Mouse (Mus musculus): ENCODE results near the gene Sdk1. TPM values are rescaled to one million over a fixed set of nuclear protein-coding genes. Genes with fewer than 3 reads are reported as not detected.

The Sdk1 gene
- total and polyA plus RNA-seq, 3 experiments: not detected

DNA sequence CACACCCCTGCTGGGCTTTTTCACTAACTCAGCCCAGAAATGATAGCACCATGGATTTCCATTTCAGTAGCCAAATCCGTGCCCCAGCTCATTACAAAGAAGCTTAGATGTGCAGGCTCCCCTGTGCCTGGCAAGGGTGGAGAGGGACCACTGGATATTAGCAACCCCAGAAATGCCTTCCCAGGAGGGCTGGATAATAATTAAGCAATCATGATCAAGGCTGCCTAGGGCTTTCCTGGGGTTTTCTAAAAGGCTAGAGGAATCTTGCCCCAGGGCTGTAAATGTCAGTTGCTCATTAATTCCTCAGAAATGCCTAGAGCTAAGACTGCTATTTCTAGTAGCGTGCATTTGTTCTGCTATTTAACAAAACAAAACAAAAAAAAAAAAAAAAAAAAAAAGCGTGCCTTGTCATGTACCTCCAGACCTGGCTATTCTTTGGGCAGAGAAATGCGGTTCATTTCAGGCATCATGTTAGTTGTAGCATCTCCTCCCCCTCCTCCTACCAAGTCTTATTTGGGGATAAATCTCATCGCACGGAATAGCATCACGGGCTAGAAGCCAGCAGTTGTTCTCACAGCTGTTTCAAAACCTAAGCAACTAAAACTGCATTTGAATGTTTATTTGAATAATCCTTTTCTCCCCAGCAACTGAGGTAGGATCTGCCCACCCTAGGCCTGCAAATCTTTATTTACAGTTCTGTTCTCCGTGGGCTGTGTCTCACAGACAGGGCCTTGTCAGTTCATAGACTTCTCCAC is 617.3 kb downstream of the Sdk1 start:
- Histone ChIP-seq H3K4me3 (ENCODE audit: control insufficient read depth in 1 of 2, insufficient read depth in 1 of 2, low read depth in 2 of 2, low read length in 2 of 2) (no peak overlapping the region), H3K4me1 (ENCODE audit: control insufficient read depth in 1 of 2, insufficient read depth in 2 of 2, low read length in 2 of 2) (no peaks in the 10 kb centered on the region), H3K36me3 (ENCODE audit: control insufficient read depth in 1 of 2, insufficient read depth in 2 of 2, low read length in 2 of 2) (no peaks in the 10 kb centered on the region), H3K9ac (ENCODE audit: control insufficient read depth, low read depth, low read length, poor library complexity, severe bottlenecking) (no peak overlapping the region), H3K9me3 (replicated peaks; ENCODE audit: insufficient read depth, low read length) (no peaks in the 10 kb centered on the region), H3K79me2 (ENCODE audit: control insufficient read depth, insufficient read depth, low read length, poor library complexity) (no peaks in the 10 kb centered on the region), H3K27ac (ENCODE audit: control insufficient read depth, low read depth, low read length) (no peak overlapping the region), H3K27me3 (ENCODE audit: control insufficient read depth in 1 of 2, insufficient read depth in 2 of 2, low read length in 2 of 2) (no peaks in the 10 kb centered on the region)
- DNase-seq (ENCODE audit: low read depth, low spot score): no peak
- no peak for TF ChIP-seq TCF12 (IDR thresholded peaks at IDR 0.05; ENCODE audit: low read depth, low read length)
- no peak for TF ChIP-seq ETS1 (IDR thresholded peaks at IDR 0.05; ENCODE audit: low read depth, low read length)
- no peak for TF ChIP-seq GATA1 (IDR thresholded peaks at IDR 0.05; ENCODE audit: low read depth, low read length)
- no peak for TF ChIP-seq TAL1 (IDR thresholded peaks at IDR 0.05; ENCODE audit: low read length)
- no peak for TF ChIP-seq POLR2A (IDR thresholded peaks at IDR 0.05; ENCODE audit: control insufficient read depth in 1 of 2, insufficient read depth in 1 of 2, low read depth in 1 of 2, low read length in 2 of 2, poor library complexity in 1 of 2)
- no peak for TF ChIP-seq E2F4 (IDR thresholded peaks at IDR 0.05; ENCODE audit: borderline replicate concordance, low read depth, low read length)
- TF ChIP-seq ELF1 (IDR thresholded peaks at IDR 0.05; ENCODE audit: low read depth, low read length): no peak

DNA sequence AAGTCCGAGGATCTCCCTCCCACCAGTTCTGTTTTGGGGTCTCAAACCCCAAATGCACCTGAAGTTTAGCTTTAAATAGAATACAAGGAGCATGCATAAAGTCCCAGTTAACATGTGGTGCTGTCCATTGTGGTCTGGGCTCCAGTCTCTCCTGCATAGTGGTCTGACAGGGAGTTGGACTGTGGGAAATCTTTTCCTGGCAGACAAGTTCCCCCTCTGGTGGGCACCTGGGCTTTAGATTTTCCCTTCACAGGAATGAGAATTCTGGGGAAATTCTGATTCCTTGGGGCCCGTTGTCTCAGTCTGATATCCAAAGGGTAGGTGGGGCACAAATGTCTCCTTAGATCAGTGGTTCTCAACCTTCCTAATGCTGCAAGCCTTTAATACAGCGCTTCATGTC is 624.8 kb downstream of the Sdk1 start:
- Histone ChIP-seq H3K9me3 (replicated peaks; ENCODE audit: insufficient read depth, low read length) (no peaks in the 10 kb centered on the region), H3K9ac (ENCODE audit: control insufficient read depth, low read depth, low read length, poor library complexity, severe bottlenecking) (no peak overlapping the region), H3K4me3 (ENCODE audit: control insufficient read depth in 1 of 2, insufficient read depth in 1 of 2, low read depth in 2 of 2, low read length in 2 of 2) (no peak overlapping the region), H3K79me2 (ENCODE audit: control insufficient read depth, insufficient read depth, low read length, poor library complexity) (no peaks in the 10 kb centered on the region), H3K4me1 (ENCODE audit: control insufficient read depth in 1 of 2, insufficient read depth in 2 of 2, low read length in 2 of 2) (no peaks in the 10 kb centered on the region), H3K36me3 (ENCODE audit: control insufficient read depth in 1 of 2, insufficient read depth in 2 of 2, low read length in 2 of 2) (no peaks in the 10 kb centered on the region), H3K27me3 (ENCODE audit: control insufficient read depth in 1 of 2, insufficient read depth in 2 of 2, low read length in 2 of 2) (no peaks in the 10 kb centered on the region), H3K27ac (ENCODE audit: control insufficient read depth, low read depth, low read length) (no peak overlapping the region)
- TF ChIP-seq KAT2A (conservative IDR thresholded peaks at IDR 0.05; ENCODE audit: low read depth, low read length) (no peak), MAZ (IDR thresholded peaks at IDR 0.05; ENCODE audit: low read depth, low read length) (no peak), POLR2AphosphoS5 (IDR thresholded peaks at IDR 0.05; ENCODE audit: borderline replicate concordance, low read depth, low read length) (no peak), TAL1 (IDR thresholded peaks at IDR 0.05; ENCODE audit: low read length) (no peak), NRF1 (IDR thresholded peaks at IDR 0.05; ENCODE audit: insufficient read depth, low read depth, low read length, poor library complexity, severe bottlenecking) (no peak), HCFC1 (IDR thresholded peaks at IDR 0.05; ENCODE audit: low read depth, low read length) (no peak), JUND (IDR thresholded peaks at IDR 0.05; ENCODE audit: low read depth, low read length) (no peak), SIN3A (IDR thresholded peaks at IDR 0.05; ENCODE audit: low read length) (no peak), MYB (IDR thresholded peaks at IDR 0.05; ENCODE audit: low read depth, low read length) (no peak), MAFK (IDR thresholded peaks at IDR 0.05; ENCODE audit: borderline replicate concordance, low read depth, low read length) (no peak), RAD21 (IDR thresholded peaks at IDR 0.05; ENCODE audit: low read depth, low read length) (no peak), SMC3 (IDR thresholded peaks at IDR 0.05; ENCODE audit: low read depth, low read length) (no peak), POLR2AphosphoS2 (IDR thresholded peaks at IDR 0.05; ENCODE audit: low read length) (no peak), E2F4 (IDR thresholded peaks at IDR 0.05; ENCODE audit: borderline replicate concordance, low read depth, low read length) (no peak), MYC (IDR thresholded peaks at IDR 0.05; ENCODE audit: low read depth, low read length) (no peak), RCOR1 (IDR thresholded peaks at IDR 0.05; ENCODE audit: low read depth, low read length) (no peak), NELFE (IDR thresholded peaks at IDR 0.05; ENCODE audit: low read depth, low read length) (no peak), ELF1 (IDR thresholded peaks at IDR 0.05; ENCODE audit: low read depth, low read length) (no peak), MXI1 (IDR thresholded peaks at IDR 0.05; ENCODE audit: low read depth, low read length) (no peak), TBP (IDR thresholded peaks at IDR 0.05; ENCODE audit: low read depth, low read length) (no peak)
- DNase-seq (ENCODE audit: low read depth, low spot score): no peak

Data from MEL (cell line).